Mouse (Mus musculus) heart, adult 2 months (tissue): Measurements from ENCODE around the gene Kat2b.
"Not testable (repeated sequence)": the region's sequence is repeated elsewhere in the genome, so short reads cannot be mapped to it uniquely, and the experiment has no call there.

Source experiments
- CTCF ChIP-seq: fragments of 200-600 bp; IDR thresholded peaks from 2 replicates; pipeline ENCODE4 v1.8.1; 2022; ENCODE audit warnings: antibody characterized with exemption, mild to moderate bottlenecking, moderate library complexity
- EP300 ChIP-seq: fragments of 200-500 bp; IDR thresholded peaks from 2 replicates; pipeline ENCODE4 v1.6.1; 2011; ENCODE audit warnings: low read depth, low read length, control low read depth; ENCODE audit not compliant: insufficient read depth
- POLR2A ChIP-seq: fragments of 200-500 bp; IDR thresholded peaks from 2 replicates; pipeline ENCODE4 v1.6.1; 2011; ENCODE audit warnings: mild to moderate bottlenecking, low read depth, low read length, control low read depth; ENCODE audit not compliant: insufficient read depth

- not testable (repeated sequence) for TF ChIP-seq CTCF, EP300, POLR2A
Measured at GRCm38 (mm10) chr17:53608924-53609323, 42.3 kb downstream of the Kat2b start.
